Mouse (Mus musculus) lung, adult 2 months (tissue): ENCODE data around the gene Shroom3. TPM values are rescaled to one million over a fixed set of nuclear protein-coding genes. Genes with fewer than 3 reads are reported as not detected.

Experiments used
- DNase-seq: peaks from one replicate; pipeline ENCODE4 v3.0.0; 2022
- H3K4me1 ChIP-seq: fragments of 200-500 bp; 2 replicates; pipeline ENCODE4 v1.6.1; 2011; ENCODE audit warnings: low read length; ENCODE audit not compliant: control insufficient read depth, insufficient read depth
- H3K4me3 ChIP-seq: fragments of 200-500 bp; replicated peaks from 2 replicates; pipeline ENCODE3; 2011; ENCODE audit warnings: low read depth, mild to moderate bottlenecking, control low read depth, low read length; ENCODE audit errors: extremely low read depth
- CTCF ChIP-seq: fragments of 200-500 bp; IDR thresholded peaks from 2 replicates; pipeline ENCODE4 v1.5.1; 2011; ENCODE audit warnings: mild to moderate bottlenecking, low read length, control low read depth; ENCODE audit not compliant: insufficient read depth
- POLR2A ChIP-seq: fragments of 200-500 bp; IDR thresholded peaks from 2 replicates; pipeline ENCODE4 v1.6.1; 2011; ENCODE audit warnings: low read depth, mild to moderate bottlenecking, control low read depth, low read length, borderline replicate concordance; ENCODE audit errors: extremely low read depth
- WGBS: fragments of 180-500 bp; shearing (Covaris S2); methylation state at CpG from one replicate; pipeline ENCODE4 v1.1.7; 2018; 5-methylcytosine and 5-hydroxymethylcytosine counted together
- polyA plus RNA-seq: library from polyadenylated mRNA; depleted of rRNA; stranded (reverse); fragments of >200 nt; gene quantifications from 2 replicates; pipeline ENCODE4 v1.2.3, GENCODE M21; 2012

Gene Shroom3
- polyA plus RNA-seq, 1 experiment, result 63.6 TPM

GRCm38 (mm10) chr5:92933010-92933409, 249.8 kb downstream of the Shroom3 start:
- DNase-seq, result no peak
- H3K4me1 ChIP-seq, result peaks cover 24% of the 10 kb centered on the region
- TF ChIP-seq CTCF (no peak), POLR2A (no peak)
- WGBS, result 56% methylated on average over 10 of the region's 10 CpGs
- no peak overlapping the region for H3K4me3 ChIP-seq

DNA sequence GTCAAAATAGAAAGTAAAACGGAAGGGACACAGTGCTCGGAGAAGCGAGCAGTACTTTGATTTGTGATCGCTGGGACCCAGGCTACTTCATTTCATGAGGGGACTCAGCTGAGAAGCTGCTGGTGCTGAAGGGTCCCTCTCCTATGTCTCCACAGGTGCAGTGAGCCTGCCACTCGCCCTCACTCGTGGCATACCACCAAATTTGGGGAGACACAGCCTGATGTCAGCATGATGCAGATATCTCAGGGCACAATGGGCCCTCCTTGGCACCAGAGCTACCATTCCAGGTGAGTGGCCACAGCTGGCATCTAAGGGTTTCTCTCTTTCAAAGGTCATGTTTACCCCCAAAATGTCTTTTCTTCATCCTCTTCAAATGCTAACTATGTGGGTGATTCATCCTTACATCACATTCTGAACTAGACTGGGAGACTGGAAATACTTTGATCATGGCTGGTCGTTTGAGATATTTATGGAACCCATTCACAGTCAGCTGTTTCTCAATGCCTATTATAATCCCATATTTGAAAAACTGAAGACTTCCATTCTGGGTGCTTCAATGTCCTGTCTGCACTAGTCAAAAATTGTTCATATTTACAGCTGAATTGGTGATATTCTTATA, 250.5 kb downstream of the Shroom3 start:
- Histone ChIP-seq H3K4me3 (no peak overlapping the region), H3K4me1 (peaks cover 24% of the 10 kb centered on the region)
- 60% methylated on average over 7 of the region's 7 CpGs for WGBS
- no peak for DNase-seq
- TF ChIP-seq POLR2A (no peak), CTCF (no peak)

GRCm38 (mm10) chr5:92934269-92934939, 251.2 kb downstream of the Shroom3 start:
- H3K4me1 ChIP-seq, result peaks cover 24% of the 10 kb centered on the region
- TF ChIP-seq POLR2A, result no peak
- TF ChIP-seq CTCF, result no peak
- WGBS, result 67% methylated on average over 7 of the region's 7 CpGs
- H3K4me3 ChIP-seq, result no peak overlapping the region
- DNase-seq, result no peak

DNA sequence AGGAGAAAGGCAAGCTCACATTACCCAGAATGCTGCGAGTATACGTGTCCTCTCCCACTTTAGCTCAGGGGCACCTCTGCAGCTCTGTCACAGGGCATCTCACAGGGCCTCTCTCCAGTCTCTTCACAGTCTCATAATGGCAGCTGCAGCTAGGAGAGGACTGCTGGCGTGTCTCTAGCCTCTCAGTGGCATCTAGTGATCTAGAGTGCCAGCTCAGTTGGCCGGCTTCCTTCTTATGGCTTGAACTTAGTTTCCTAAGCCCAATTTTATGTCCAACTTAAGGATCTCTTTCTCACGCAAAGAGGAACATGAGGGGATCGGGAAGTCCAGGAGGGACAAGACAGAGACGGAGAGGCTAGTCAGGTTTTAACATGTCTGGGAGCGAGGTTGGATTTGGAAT, 252.6 kb downstream of the Shroom3 start:
- TF ChIP-seq POLR2A (no peak), CTCF (no peak)
- no peak for DNase-seq
- H3K4me1 ChIP-seq, result peaks cover 24% of the 10 kb centered on the region
- 70% methylated on average over 8 of the region's 8 CpGs for WGBS
- H3K4me3 ChIP-seq, result no peak overlapping the region

- no peak for DNase-seq
These were observed 254.5 kb downstream of the Shroom3 start for GRCm38 (mm10) chr5:92937701-92938100.

DNA sequence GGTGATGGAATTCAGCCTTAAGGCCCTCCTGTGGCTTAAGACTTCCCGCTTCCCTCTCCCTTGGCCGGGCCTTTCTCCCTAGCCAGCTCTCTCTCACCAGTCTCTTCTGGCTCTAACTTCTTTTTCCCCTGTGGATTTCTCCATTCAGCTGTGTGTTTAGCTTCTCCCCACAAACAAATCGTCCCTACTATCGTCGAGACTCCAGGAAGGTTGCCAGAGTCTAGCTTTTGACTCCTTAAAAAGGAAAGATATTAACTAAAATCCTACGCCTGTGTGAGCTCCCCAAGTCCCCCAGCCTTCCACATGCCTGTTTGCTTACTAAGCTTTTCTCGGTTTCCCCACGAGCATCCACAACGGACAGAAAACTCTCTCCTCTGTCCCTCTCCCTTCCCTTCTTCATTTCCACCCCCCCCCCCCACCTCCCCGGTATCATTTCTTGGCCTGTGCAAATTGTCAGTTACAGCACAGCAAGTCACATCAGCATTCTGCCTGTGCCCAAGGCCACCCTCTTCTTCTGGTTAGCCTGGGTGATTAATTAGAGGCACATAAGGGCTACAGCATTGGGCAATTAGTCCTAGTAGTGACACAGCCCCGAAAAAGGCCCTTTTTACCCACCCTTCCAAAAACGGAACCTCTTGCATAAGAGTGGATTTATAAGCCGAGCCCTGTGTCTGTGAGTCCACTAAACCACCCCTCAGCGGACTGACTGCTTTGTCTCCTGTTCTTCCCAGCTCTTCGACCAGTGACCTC, 256.2 kb downstream of the Shroom3 start:
- 78% methylated on average over 15 of the region's 15 CpGs for WGBS
- Histone ChIP-seq H3K4me1 (peaks cover 11% of the 10 kb centered on the region), H3K4me3 (no peak overlapping the region)
- no peak for DNase-seq
- TF ChIP-seq CTCF (no peak), POLR2A (no peak)

More at GRCm38 (mm10) chr5:92937701-92938100, 254.5 kb downstream of the Shroom3 start:
- Histone ChIP-seq H3K4me3 (no peak overlapping the region), H3K4me1 (peaks cover 14% of the 10 kb centered on the region)
- 76% methylated on average over 4 of the region's 4 CpGs for WGBS
- no peak for TF ChIP-seq POLR2A
- no peak for TF ChIP-seq CTCF

DNA sequence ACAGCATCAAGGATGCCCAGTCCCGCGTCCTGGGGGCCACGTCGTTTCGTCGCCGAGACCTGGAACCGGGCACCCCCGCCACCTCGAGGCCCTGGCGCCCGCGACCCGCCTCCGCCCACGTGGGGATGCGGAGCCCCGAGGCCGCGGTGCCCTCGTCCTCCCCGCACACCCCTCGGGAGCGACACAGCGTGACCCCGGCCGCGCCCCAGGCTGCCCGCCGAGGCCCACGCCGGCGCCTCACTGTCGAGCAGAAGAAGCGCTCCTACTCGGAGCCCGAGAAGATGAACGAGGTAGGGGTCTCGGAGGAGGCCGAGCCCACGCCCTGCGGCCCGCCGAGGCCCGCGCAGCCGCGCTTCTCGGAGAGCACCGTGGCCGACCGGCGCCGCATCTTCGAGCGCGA, 258.9 kb downstream of the Shroom3 start:
- H3K4me3 ChIP-seq, result no peak overlapping the region
- no peak for TF ChIP-seq POLR2A
- no peak for TF ChIP-seq CTCF
- H3K4me1 ChIP-seq, result peaks cover 3% of the 10 kb centered on the region; the same call in 1 of the 2 replicates
- DNase-seq, result no peak
- 91% methylated on average over 57 of the region's 57 CpGs for WGBS

DNA sequence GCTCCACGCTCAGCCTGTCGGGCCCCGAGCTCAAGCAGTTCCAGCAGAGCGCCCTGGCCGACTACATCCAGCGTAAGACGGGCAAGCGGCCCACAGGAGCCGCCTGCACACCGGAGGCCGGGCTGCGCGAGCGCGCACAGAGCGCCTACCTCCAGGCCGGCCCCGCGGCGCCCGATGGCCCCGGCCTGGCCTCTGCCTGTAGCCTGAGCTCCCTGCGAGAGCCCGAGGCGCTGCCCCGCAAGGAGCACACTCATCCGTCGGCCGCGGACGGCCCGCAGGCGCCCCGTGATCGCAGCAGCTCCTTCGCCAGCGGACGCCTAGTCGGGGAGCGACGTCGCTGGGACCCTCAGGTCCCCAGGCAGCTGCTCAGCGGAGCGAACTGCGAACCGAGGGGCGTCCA, 259.3 kb downstream of the Shroom3 start:
- 91% methylated on average over 47 of the region's 47 CpGs for WGBS

GRCm38 (mm10) chr5:92944867-92945266, 261.6 kb downstream of the Shroom3 start:
- Histone ChIP-seq H3K4me3 (no peak overlapping the region), H3K4me1 (no peaks in the 10 kb centered on the region)
- no peak for DNase-seq
- 76% methylated on average over 5 of the region's 5 CpGs for WGBS
- TF ChIP-seq POLR2A (no peak), CTCF (no peak)

More for the DNA sequence above, 259.3 kb downstream of the Shroom3 start:
- no peak overlapping the region for H3K4me3 ChIP-seq
- TF ChIP-seq POLR2A, result no peak
- TF ChIP-seq CTCF, result no peak
- no peak for DNase-seq
- no peaks in the 10 kb centered on the region for H3K4me1 ChIP-seq
